Mouse (Mus musculus) hindbrain, embryonic 14.5 days (tissue): Measurements from ENCODE around the gene Ddi2. TPM values are rescaled to one million over a fixed set of nuclear protein-coding genes. Genes with fewer than 3 reads are reported as not detected.

Experiments
- ATAC-seq: fragments of 200-750 bp; cut with Nextera tagmentation; 2 replicates; pipeline ENCODE4 v1.8.0; 2017; ENCODE audit warnings: moderate number of reproducible peaks, mild to moderate bottlenecking, moderate TSS enrichment, moderate library complexity; ENCODE audit not compliant: low FRiP score
- DNase-seq: peaks from one replicate; pipeline ENCODE4 v3.0.0-alpha.2; 2015; ENCODE audit warnings: low spot score
- H3K27ac ChIP-seq: fragments of 300-500 bp; sonication (generic); 2 replicates; pipeline ENCODE4 v1.5.1; 2014; ENCODE audit warnings: mild to moderate bottlenecking, moderate library complexity
- H3K27me3 ChIP-seq: fragments of 300-500 bp; sonication (generic); 2 replicates; pipeline ENCODE4 v1.6.1; 2014; ENCODE audit warnings: mild to moderate bottlenecking, low read length, mixed read lengths; ENCODE audit not compliant: control insufficient read depth, insufficient read depth
- H3K36me3 ChIP-seq: fragments of 300-500 bp; sonication (generic); replicated peaks from 2 replicates; pipeline ENCODE4 v1.6.1; 2014; ENCODE audit not compliant: control insufficient read depth, insufficient read depth
- H3K4me1 ChIP-seq: fragments of 300-500 bp; sonication (generic); replicated peaks from 2 replicates; pipeline ENCODE4 v1.6.1; 2014; ENCODE audit warnings: antibody characterized with exemption, low read length, mixed read lengths; ENCODE audit not compliant: control insufficient read depth, insufficient read depth
- H3K4me2 ChIP-seq: fragments of 300-500 bp; sonication (generic); replicated peaks from 2 replicates; pipeline ENCODE4 v1.6.1; 2014; ENCODE audit warnings: mild to moderate bottlenecking, moderate library complexity
- H3K4me3 ChIP-seq: fragments of 300-500 bp; sonication (generic); replicated peaks from 2 replicates; pipeline ENCODE4 v1.5.1; 2014; ENCODE audit warnings: mild to moderate bottlenecking, low read length
- H3K9ac ChIP-seq: fragments of 300-500 bp; sonication (generic); 2 replicates; pipeline ENCODE4 v1.6.1; 2014
- H3K9me3 ChIP-seq: fragments of 300-500 bp; sonication (generic); 2 replicates; pipeline ENCODE4 v1.6.1; 2016; ENCODE audit warnings: low read length; ENCODE audit not compliant: control insufficient read depth
- WGBS: fragments of 180-500 bp; shearing (Covaris S2); extraction: QIAGEN DNeasy Blood & Tissue Kit; methylation state at CpG from one replicate; pipeline ENCODE4 v1.1.7; 2014; 5-methylcytosine and 5-hydroxymethylcytosine counted together
- polyA plus RNA-seq: library from polyadenylated mRNA; unstranded; fragments of >200 nt; fragmentation: Nextera tagmentation; extraction: Ambion mirVana; gene quantifications from 2 replicates; pipeline ENCODE4 v1.2.1, GENCODE M21; 2014

Gene Ddi2
- polyA plus RNA-seq, 1 experiment from 2014 or later, result 12.0 TPM

DNA sequence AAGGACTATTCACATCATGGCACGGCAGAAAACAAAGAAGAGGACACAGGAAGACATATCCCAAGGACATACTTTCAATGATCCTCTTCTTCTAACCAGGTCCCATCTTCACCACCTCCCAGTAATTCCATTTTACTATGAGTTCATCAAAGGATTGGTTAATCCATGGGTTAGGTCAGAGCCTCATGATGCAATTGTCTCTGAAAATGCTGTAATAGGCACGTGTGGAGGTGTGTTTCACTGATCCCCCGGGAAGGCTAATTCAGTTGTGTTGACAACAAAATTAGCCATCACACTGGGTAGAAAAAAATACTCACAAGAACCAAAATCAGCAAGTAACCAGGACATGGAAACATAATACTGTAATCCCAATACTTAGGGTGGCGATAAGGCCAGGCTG is 5.6 kb downstream of the Ddi2 start:
- Histone ChIP-seq H3K27ac (no peak overlapping the region), H3K4me1 (peaks cover 14% of the 10 kb centered on the region), H3K4me2 (no peak overlapping the region), H3K9me3 (no peaks in the 10 kb centered on the region), H3K9ac (no peak overlapping the region), H3K4me3 (no peak overlapping the region), H3K36me3 (peaks cover 9% of the 10 kb centered on the region), H3K27me3 (no peaks in the 10 kb centered on the region)
- 85% methylated on average over 4 of the region's 4 CpGs for WGBS
- DNase-seq (no peak), ATAC-seq (no peak)

DNA sequence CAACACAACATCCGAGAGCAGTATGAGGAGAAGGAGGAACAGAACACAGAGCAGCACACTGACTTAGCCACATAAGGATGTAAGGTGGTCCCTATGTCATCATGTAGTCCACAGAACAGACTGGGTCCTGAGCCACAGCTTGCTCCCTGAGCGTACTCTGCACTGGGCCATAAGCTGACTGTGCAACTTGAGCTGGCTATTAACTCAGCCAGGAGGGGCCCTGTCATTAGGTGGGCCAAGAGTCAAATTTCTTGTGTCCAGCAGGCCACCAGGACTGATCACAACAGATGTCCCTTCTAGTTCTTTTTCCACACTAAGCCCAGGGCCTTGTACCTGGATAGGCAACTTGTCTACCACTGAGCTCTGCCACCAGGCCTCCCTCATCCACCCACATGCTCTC is 8.2 kb downstream of the Ddi2 start:
- DNase-seq, result no peak

DNA sequence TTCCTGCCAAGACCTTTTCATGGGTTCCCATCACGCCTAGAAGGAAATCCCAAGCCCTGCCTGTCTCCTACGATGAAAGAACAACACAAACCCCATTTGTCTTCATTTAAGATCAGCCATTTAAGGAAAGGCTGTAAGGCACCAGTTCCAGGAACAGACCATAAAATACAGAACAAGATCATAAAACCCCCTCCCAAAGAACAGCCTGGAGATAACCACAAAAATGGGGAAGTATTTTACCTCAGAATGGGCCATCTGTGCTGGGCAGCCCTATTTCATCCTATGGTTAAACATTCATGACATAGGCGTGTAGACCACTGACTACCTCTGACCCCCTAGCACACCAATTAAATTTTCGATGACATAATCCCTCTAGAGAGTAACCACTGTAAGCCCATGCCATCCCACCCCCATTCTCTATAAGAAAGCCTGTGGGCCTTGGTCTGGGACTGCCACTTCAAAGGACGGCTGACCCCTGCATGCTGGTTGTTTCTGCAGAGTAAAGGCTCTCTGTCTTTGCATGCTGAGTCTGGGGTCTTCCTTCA is 9.5 kb downstream of the Ddi2 start:
- Histone ChIP-seq H3K4me1 (no peaks in the 10 kb centered on the region), H3K4me3 (no peak overlapping the region), H3K4me2 (no peak overlapping the region), H3K27ac (no peak overlapping the region), H3K9ac (no peak overlapping the region), H3K9me3 (no peaks in the 10 kb centered on the region), H3K27me3 (no peaks in the 10 kb centered on the region), H3K36me3 (peaks cover 49% of the 10 kb centered on the region)
- 87% methylated on average over 5 of the region's 5 CpGs for WGBS
- DNase-seq (no peak), ATAC-seq (no peak)

More for the DNA sequence above, 8.2 kb downstream of the Ddi2 start:
- Histone ChIP-seq H3K27ac (no peak overlapping the region), H3K4me1 (no peaks in the 10 kb centered on the region), H3K4me2 (no peak overlapping the region), H3K9me3 (no peaks in the 10 kb centered on the region), H3K27me3 (no peaks in the 10 kb centered on the region), H3K36me3 (peaks cover 35% of the 10 kb centered on the region), H3K4me3 (no peak overlapping the region), H3K9ac (no peak overlapping the region)
- no peak for ATAC-seq
- WGBS, result 79% methylated on average over 2 of the region's 2 CpGs

DNA sequence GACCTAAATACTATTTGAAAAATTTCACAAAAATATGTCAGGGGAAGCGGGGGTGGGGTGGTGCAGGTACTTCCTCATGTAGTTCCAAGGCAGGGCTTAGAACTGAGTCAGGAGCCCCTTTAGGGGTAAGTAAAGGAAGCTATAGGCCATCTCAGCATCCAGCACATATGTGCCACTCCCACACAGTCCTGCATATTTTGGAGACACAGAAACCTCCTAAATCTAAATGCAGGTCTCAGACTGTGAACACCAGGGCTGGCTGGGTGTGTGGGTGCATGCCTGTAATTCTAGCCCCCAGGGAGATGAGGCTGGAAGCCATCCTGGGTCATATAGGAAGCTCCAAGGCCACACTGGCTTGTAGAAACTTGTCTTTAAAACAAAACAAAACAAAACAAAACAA is 12.0 kb downstream of the Ddi2 start:
- Histone ChIP-seq H3K27me3 (no peaks in the 10 kb centered on the region), H3K9ac (no peak overlapping the region), H3K9me3 (no peaks in the 10 kb centered on the region), H3K4me1 (no peaks in the 10 kb centered on the region), H3K4me3 (no peak overlapping the region), H3K27ac (no peak overlapping the region), H3K4me2 (no peak overlapping the region), H3K36me3 (peaks cover 73% of the 10 kb centered on the region)
- WGBS, result 97% methylated on average over 1 of the region's 1 CpGs
- DNase-seq, result no peak
- ATAC-seq, result no peak

DNA sequence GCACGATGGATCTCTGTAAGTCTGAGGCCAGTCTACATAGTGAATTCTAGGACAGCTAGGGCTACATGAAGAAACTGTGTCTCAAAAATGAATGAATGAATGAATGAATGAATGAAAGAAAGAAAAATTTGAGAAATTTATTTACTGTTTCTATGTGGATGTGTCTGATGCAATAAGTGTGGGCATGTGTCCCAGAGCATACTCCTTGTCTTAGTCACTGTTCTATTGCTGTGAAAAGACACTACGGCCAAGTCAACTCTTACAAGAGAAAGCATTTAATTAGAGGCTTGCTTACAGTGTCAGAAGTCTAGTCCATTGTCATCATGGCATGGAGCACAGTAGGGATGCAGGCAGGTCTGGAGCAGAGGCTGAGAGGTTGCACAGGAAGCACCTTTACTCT is 14.2 kb downstream of the Ddi2 start:
- no peak for ATAC-seq
- H3K4me3 ChIP-seq, result no peak overlapping the region
- H3K27ac ChIP-seq, result no peak overlapping the region
- H3K4me2 ChIP-seq, result no peak overlapping the region
- no peak for DNase-seq
- H3K27me3 ChIP-seq, result no peaks in the 10 kb centered on the region
- peaks cover 96% of the 10 kb centered on the region for H3K36me3 ChIP-seq
- 99% methylated on average over 2 of the region's 2 CpGs for WGBS
- no peaks in the 10 kb centered on the region for H3K9me3 ChIP-seq
- no peaks in the 10 kb centered on the region for H3K4me1 ChIP-seq
- no peak overlapping the region for H3K9ac ChIP-seq

DNA sequence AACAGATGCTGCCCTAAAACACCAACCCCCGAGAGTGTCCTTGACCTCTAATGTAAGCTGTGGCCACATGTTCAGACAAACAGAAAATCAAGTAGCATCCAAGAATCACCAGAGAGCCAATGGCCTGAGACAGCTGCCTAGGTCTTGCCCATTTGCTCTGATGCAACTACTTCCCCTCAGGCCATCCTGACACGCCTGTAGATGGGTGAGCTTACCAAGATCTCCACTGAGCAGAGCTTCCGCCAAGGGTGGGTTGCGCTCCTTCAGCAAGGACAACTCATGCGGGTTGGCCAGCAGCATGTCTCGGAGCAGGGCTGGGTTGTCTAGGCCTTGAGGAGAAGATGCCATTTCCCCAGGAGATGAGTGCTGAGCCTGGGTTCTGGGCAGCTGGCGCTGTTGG is 15.2 kb downstream of the Ddi2 start:
- WGBS, result 92% methylated on average over 7 of the region's 7 CpGs
- no peak for ATAC-seq
- H3K4me1 ChIP-seq, result no peaks in the 10 kb centered on the region
- no peaks in the 10 kb centered on the region for H3K27me3 ChIP-seq
- no peak overlapping the region for H3K27ac ChIP-seq
- H3K36me3 ChIP-seq, result peaks cover 100% of the 10 kb centered on the region
- DNase-seq, result no peak
- no peak overlapping the region for H3K4me3 ChIP-seq
- H3K9ac ChIP-seq, result no peak overlapping the region
- H3K4me2 ChIP-seq, result no peak overlapping the region
- no peaks in the 10 kb centered on the region for H3K9me3 ChIP-seq

DNA sequence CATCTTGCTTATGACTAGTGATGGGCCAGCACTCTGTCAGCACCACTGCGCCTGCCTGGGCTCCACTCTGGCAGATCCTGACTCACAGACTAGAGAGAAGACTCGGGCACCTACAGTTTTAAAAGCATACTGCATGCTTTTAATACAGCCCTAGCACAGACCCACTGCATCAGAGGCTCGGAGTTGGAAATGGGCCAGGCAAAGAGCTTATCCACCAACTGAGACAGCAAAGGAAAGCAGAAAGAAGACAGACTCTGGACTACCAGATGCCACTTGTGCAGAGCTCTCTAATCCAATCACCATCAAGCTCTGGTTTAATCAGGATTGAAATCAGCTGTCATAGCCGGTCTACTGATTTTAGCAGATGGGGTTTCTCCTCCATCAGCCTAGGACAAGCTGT is 17.9 kb downstream of the Ddi2 start:
- no peak overlapping the region for H3K9ac ChIP-seq
- H3K27ac ChIP-seq, result no peak overlapping the region
- no peaks in the 10 kb centered on the region for H3K9me3 ChIP-seq
- H3K27me3 ChIP-seq, result no peaks in the 10 kb centered on the region
- no peak overlapping the region for H3K4me2 ChIP-seq
- no peaks in the 10 kb centered on the region for H3K4me1 ChIP-seq
- WGBS, result 82% methylated on average over 4 of the region's 4 CpGs
- ATAC-seq (peak; percentile 51; the same call in 1 of the 2 replicates), DNase-seq (peak; percentile 33)
- no peak overlapping the region for H3K4me3 ChIP-seq
- peaks cover 100% of the 10 kb centered on the region for H3K36me3 ChIP-seq

DNA sequence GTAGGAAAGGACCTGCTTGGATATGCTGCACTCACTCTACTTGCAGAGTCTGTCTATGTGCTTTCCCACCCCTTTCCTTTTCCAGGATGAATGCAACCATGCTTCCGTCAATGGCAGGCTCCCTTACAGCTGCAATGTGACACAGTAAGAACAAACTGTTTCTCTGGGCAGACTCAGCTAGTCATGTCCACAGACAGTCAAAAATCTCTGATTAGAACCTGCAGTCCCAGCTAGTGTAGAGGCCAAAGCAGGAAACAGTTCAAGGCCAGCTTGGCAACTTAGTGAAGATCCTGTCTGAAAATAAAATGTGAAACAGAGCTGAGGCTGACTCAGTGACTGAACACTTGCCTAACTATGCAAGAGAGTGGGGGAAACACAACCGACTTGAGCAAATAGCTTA is 18.6 kb downstream of the Ddi2 start:
- no peaks in the 10 kb centered on the region for H3K4me1 ChIP-seq

DNA sequence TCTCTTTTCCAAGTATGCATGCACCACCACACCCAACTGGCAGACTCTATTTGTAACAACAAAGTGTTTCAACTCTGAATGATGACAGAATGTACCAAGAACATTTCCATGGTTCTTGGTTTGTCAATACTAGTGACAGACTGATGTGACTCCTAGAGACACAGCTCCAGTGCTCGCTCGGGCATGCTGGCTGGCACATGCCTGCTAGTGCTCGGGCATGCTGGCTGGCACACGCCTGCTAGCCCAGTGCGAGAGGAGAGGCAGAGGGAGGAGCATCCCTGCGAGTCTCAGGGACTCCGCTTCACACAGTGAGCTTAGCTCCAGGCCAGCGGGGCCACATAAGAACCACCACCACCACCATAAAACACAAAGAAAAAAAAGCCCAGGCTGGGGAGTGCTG is 28.5 kb downstream of the Ddi2 start:
- ATAC-seq (no peak), DNase-seq (no peak)
- Histone ChIP-seq H3K36me3 (peaks cover 98% of the 10 kb centered on the region), H3K4me3 (no peak overlapping the region), H3K4me2 (no peak overlapping the region), H3K9ac (no peak overlapping the region), H3K9me3 (no peaks in the 10 kb centered on the region), H3K27ac (no peak overlapping the region), H3K27me3 (no peaks in the 10 kb centered on the region), H3K4me1 (no peaks in the 10 kb centered on the region)
- WGBS, result 92% methylated on average over 8 of the region's 8 CpGs

More for the DNA sequence above, 18.6 kb downstream of the Ddi2 start:
- no peak overlapping the region for H3K4me2 ChIP-seq
- no peak overlapping the region for H3K4me3 ChIP-seq
- H3K27ac ChIP-seq, result no peak overlapping the region
- no peaks in the 10 kb centered on the region for H3K9me3 ChIP-seq
- ATAC-seq (no peak), DNase-seq (no peak)
- 91% methylated on average over 2 of the region's 2 CpGs for WGBS
- no peak overlapping the region for H3K9ac ChIP-seq
- H3K27me3 ChIP-seq, result no peaks in the 10 kb centered on the region
- peaks cover 100% of the 10 kb centered on the region for H3K36me3 ChIP-seq

DNA sequence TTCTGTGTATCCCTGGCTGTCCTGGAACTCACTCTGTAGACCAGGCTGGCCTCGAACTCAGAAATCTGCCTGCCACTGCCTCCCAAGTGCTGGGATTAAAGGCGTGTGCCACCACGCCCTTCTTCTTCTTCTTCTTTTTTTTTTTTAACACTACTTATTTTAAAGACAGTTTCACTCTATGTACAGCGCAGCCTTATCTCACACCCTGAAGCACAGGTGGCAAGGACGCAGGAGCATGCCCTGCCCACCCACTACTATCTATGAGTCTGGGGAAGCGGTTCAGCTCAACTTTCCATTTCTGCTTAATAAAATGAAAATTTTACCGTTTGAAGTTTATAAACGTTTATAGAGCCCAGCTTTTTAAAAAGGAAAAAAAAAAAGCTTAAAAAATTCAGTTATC is 34.7 kb downstream of the Ddi2 start:
- no peaks in the 10 kb centered on the region for H3K4me1 ChIP-seq
- no peak overlapping the region for H3K4me3 ChIP-seq
- H3K36me3 ChIP-seq, result peaks cover 84% of the 10 kb centered on the region
- DNase-seq, result no peak
- no peak overlapping the region for H3K9ac ChIP-seq
- ATAC-seq, result no peak
- no peak overlapping the region for H3K27ac ChIP-seq
- H3K4me2 ChIP-seq, result no peak overlapping the region
- WGBS, result 95% methylated on average over 8 of the region's 8 CpGs
- no peaks in the 10 kb centered on the region for H3K27me3 ChIP-seq
- no peaks in the 10 kb centered on the region for H3K9me3 ChIP-seq
